Mouse (Mus musculus): ENCODE data around the gene Ewsr1.
A peak's percentile ranks its signal among the peaks of the same experiment; 100 is the strongest.

Gene Ewsr1

GRCm38 (mm10) chr11:5098736-5099542 lies at the start of gene Ewsr1, which contains the start of gene Rhbdd3:
TSS of gene Ewsr1 (minus strand) at chr11:5099266.
TSS of gene Rhbdd3 (plus strand) at chr11:5098926.
- DNase-seq (ENCODE audit: low spot score), result peak; percentile 92

- no peak for DNase-seq (ENCODE audit: low spot score)
These were observed 46.5 kb upstream of the Ewsr1 start for GRCm38 (mm10) chr11:5145600-5145999.

DNA sequence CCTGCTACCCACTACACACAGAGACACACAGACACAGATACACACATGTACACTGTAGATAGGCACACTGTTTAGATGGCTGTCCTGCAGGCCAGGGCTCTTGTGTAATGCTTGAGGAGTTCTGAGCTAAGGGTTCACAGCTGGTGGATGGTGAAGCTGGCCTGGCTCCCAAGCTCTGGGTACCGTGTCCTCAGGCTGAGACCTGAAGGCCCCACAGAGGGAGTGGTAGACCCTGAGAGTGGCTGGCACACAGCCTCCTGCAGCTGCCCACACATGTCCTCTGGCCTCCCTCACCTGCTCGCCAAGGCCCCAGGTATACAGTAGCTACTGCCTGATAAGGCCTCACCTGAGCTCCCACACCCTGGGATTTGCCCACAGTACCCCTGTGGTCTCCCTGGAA lies 42.9 kb upstream of the Ewsr1 start:
- DNase-seq (ENCODE audit: low spot score), result no peak

- DNase-seq (ENCODE audit: low spot score), result no peak
These were observed 42.2 kb upstream of the Ewsr1 start for GRCm38 (mm10) chr11:5141252-5141651.

- DNase-seq (ENCODE audit: low spot score), result no peak
These were observed 41.6 kb upstream of the Ewsr1 start for GRCm38 (mm10) chr11:5140619-5141018.

GRCm38 (mm10) chr11:5139372-5139771 lies 40.3 kb upstream of the Ewsr1 start:
- no peak for DNase-seq (ENCODE audit: low spot score)

- no peak for DNase-seq (ENCODE audit: low spot score)
These were observed 39.6 kb upstream of the Ewsr1 start for GRCm38 (mm10) chr11:5138642-5139041.

DNA sequence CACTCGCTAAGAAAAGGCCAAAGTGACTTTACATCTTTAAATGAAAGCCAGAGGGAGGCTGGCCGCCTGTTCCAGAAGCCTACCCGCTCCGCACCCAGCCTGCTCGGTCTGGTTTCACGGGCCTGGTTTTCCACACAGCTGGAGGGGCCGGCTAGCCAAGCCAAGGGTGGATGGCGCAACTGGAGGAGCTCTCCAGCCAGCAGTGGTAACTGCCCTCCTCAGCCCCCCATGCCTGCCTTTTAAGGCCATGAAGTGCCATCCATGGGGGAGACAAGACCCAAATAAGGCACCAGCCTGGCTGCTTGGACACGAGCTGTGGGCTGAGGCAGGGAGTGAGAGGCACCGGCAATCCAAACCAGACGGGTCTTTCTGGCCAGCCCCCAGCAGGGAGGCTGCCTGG lies 36.8 kb upstream of the Ewsr1 start:
- DNase-seq (ENCODE audit: low spot score), result no peak

- DNase-seq (ENCODE audit: low spot score), result no peak
These were observed 33.7 kb upstream of the Ewsr1 start for GRCm38 (mm10) chr11:5132751-5133150.

DNA sequence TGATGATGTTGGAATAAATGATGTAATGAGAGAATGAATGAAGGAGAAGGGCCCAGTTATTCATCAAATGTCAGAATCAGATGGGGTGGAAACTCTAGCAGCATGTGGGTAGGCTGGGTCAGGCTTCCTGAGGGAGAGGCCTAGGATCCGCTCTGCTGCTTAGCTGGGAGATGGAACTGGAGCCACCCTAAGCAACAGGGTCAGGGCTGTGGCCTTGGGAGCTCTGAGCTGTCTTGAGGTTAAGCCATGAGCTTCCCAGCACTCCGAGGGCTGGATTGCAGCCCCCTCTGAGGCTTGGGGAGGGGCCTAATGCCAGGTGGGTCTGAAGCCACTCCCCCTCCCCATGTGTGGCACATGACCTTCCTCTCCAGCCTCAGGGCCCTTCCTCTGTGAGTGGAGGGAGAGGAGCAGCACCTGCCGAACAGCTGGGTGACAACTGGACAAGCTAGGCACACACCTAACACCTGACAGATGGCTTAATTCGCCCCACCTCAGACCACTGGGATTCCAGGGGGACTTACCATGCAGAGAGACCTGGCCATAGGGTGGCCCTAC lies 31.1 kb upstream of the Ewsr1 start:
- no peak for DNase-seq (ENCODE audit: low spot score)

DNA sequence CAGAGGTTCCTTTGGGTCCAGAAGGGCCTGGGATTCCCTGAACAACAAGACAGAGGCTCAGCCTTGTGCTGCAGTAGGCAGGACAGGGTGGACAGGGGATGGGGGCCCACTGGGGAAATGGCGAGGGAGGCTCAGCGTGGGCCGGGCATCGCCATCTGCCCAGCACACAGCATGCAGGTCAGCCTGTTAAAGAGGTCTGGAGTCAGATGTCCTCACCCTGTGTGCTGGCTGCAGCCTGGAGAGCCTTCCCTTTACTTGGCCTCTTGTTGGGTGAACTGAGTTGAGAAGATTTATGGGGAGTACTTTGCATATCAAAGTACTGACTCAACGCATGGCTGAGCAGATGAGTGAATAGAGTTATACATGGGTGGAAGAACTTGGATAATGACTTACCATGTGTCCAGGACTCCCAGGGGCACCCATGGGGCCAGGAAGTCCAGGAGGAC lies 30.0 kb upstream of the Ewsr1 start:
- DNase-seq (ENCODE audit: low spot score), result no peak

DNA sequence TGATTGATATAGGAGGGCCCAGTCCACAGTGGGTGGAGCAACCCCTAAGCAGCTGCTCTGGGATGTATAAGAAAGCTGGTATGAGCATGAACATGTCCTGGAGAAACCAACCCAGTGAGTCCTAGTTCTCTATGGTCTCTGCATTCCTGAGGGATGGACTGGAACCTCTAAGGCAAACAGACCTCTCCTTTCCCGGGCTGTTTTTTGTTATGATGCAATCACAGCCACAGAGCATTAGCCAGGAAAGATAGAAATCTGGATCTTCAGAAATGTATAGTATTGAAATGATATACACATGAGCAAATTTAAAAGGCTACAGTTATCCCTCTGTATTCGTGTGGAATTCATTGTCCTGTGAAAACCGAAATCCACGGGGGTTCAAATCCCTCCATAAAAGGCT lies 26.6 kb upstream of the Ewsr1 start:
- no peak for DNase-seq (ENCODE audit: low spot score)

DNA sequence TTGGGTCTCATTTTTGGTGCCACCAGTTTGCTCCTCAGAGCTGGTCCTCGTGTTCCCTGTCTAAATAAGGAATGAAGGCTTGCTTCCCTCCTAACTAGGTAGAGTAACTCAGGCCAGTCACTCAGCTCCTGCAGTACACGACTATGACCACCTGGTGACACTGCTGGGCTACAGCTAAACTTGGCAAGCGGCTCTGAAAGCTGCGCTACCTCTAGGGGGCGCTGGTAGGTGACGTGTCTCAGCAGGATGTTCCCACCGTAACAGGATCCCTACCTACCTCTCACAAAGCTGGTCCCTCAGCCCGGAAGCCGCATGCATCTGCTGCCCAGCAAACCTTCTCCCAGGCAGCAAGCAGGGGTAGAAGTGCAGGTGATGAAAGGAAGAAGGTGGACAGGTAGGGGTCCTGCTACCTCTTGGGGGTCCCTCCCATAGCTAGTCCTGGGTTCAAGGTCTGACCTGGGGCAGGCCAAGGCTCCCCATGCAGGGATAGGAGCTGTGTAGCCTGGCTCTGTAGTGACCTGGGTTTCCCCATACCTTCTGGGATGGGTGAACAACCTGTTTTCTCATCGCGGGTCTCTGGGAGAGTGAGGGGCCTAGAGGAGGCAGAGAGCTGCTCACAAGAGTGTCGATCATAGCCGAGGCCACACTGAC lies 16.0 kb upstream of the Ewsr1 start:
- DNase-seq (ENCODE audit: low spot score), result peak; percentile 80

DNA sequence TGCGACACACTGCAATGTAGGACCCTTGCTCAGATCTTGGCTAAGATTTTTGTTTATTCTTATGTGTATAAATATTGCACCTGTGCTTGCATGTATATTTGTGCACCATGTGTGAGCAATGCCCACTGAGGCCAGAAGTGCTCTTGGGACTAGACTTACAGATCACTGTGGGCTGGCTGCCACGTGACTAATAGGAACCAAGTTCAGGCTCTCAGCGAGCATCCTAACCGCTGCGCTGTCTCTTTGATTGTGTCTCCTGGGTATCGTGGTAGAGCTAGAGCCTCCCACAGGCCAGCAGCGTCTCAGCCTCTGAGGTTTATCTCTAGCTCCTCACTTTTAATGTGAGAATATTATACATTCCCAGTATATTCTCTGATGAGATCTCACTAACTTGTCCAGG lies 14.6 kb upstream of the Ewsr1 start:
- DNase-seq (ENCODE audit: low spot score), result no peak

GRCm38 (mm10) chr11:5109441-5109840 lies 10.4 kb upstream of the Ewsr1 start:
- no peak for DNase-seq (ENCODE audit: low spot score)

GRCm38 (mm10) chr11:5103986-5104509 lies 5.0 kb upstream of the Ewsr1 start:
- no peak for DNase-seq (ENCODE audit: low spot score)

DNA sequence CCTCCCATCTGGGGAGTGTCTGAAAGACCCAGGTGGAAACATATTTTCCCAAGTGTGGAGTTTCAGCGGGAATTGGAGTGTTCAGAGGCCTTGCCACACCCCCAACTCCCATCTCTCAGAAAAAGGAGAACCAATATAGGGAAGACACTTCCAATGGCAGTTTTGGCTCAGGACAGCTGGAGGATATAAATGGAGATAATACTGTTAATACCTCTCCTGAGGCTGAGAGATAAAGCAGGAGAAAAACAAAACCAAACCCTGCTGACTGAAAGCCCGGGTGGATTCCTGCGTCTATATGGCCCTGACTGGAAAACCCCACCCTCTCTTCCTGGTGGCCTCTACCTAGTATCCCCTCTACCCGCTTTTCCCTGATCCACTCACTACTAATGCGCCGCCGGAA lies 3.3 kb upstream of the Ewsr1 start:
- DNase-seq (ENCODE audit: low spot score), result no peak

DNA sequence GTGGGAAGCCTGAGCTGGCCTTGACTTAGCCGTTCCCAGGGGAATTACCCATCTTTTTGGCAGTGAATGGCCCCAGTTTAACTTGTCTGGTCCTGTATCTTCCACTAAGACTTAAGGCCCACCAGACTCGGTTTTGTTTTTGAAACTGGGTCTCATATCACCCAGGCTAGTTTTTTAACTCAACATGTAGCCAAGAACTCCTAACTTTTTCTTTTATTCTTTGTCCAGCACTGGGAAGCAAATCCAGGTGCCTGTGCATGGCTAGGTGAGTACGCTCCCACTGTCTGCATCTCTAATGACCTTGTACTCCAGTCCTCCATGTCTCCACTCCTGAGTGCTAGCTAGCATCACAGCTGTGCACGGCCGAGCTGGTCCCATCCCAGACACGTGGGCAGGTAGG lies 2.6 kb upstream of the Ewsr1 start:
- DNase-seq (ENCODE audit: low spot score), result no peak

DNA sequence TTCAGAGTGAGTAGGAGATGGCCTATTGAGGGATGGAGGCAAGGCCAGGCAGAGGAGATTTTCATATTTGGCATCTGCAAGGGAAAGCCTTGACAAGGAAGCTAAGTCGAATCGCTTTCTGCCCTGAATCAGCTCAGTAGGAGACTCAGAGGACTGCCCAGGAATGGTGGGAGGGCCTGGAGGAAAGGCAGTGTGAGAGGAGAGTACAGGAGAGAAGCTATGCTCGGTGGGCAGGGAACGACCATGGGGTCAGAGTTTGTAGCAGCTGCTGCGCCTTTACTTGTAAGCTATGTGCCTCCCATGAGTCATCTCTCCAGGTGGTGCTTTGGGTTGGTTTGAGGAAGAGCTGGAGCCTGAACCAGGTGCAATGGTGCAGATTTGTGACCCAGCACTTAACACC lies 1.7 kb upstream of the Ewsr1 start:
- DNase-seq (ENCODE audit: low spot score), result no peak

DNA sequence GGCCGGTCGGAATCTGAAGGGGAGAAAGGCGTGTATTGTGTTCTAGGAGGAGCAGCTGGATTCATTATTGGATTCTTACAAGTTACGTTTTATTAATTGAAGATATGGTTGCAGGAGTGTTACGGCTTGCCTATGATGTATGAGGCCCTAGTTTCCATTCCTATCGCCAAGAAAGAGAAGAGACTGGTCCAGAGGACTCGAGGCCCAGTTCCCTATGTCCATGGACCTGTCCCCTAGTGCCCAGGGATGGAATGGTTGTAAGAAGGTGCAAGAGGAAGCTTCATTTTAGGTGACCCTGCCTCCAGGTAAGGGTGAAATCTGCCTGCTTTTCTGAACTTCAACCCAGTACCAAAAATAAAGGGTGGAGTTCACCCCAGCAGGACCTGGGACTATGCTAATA lies 1.2 kb upstream of the Ewsr1 start:
- no peak for DNase-seq (ENCODE audit: low spot score)

- no peak for DNase-seq (ENCODE audit: low spot score)
These were observed 614 bp upstream of the Ewsr1 start for GRCm38 (mm10) chr11:5099576-5100183.

DNA sequence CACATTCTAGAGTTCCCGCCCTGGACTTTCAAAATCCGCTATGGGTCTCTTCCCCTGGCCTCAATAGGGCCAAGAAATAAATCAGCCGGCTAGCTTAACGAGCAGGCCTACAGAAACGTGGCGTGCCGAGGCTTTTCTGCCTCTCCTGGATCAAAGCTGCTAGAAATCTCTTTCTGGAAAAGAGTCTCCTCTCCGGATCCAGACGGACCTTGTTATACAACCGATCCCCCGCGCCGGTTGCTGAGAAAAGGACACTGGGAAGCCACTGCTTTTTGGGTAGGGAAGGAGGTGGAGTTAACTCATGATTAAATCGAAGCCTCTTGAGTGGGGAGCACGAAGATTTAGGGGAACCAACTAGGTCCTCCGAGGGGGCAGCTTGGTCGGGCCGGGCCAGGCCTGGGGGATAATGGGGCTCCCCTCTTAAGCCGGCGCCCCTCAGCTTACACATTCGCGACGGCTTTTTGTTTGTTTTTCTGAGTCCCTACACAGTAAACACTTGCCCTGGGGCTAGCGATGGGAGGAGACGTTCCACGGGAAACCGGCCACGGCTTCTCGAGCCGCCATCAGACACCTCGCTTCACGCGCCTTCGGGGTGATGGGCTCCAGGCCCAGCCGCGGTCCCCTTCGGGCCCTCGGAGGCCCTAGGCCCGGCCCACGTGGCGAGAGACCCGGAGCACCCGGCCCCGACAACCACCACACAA lies 881 bp downstream of the Ewsr1 start:
- no peak for DNase-seq (ENCODE audit: low spot score)
